Mouse (Mus musculus) erythroblast, embryonic 14.5 days (primary cell): Measurements from ENCODE around the gene Cdyl2.

Experiments
- GATA1 ChIP-seq: IDR thresholded peaks from 2 replicates; pipeline ENCODE4 v1.6.1; 2012; ENCODE audit warnings: low read length, inconsistent platforms, mixed read lengths
- TAL1 ChIP-seq: IDR thresholded peaks from 3 replicates; pipeline ENCODE4 v1.6.1; 2012; ENCODE audit warnings: low read length, inconsistent platforms, mixed read lengths

DNA sequence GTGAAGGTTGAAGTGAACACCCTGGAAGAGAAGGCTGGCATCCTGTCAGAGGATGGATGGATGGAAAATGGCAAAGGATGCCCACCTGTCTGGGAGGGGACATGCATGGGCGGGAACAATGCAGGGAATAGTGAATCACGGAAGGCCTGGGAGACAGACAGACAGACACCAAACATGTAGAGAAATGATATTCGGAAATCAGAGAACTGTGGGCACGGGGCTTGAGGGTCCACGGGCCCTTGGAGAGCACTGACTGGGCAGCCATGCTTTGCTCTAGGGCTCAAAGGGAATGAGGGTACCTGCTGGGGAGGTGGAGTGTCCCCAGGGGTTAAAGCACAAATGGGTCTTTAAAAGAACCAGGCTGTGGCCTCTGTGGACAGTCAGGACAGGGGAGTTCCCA lies 113.6 kb downstream of the Cdyl2 start:
- no peak for TF ChIP-seq GATA1
- TF ChIP-seq TAL1 = no peak
